Mouse (Mus musculus) ovary, postnatal 10 days (tissue): ENCODE data around the gene Flt1.

Experiments
- DNase-seq: peaks from one replicate; pipeline ENCODE4 v3.0.0; 2022; ENCODE audit warnings: low spot score

The Flt1 gene

GRCm38 (mm10) chr5:147551879-147552627 lies 173.8 kb downstream of the Flt1 start:
- no peak for DNase-seq

GRCm38 (mm10) chr5:147549016-147549755 lies 176.6 kb downstream of the Flt1 start:
- DNase-seq, result no peak

GRCm38 (mm10) chr5:147545731-147546241 lies 180.0 kb downstream of the Flt1 start:
- no peak for DNase-seq

- DNase-seq, result no peak
Measured at GRCm38 (mm10) chr5:147542291-147542690, 183.5 kb downstream of the Flt1 start.

- DNase-seq, result no peak
Measured at GRCm38 (mm10) chr5:147539815-147540214, 186.0 kb downstream of the Flt1 start.

- no peak for DNase-seq
Measured at GRCm38 (mm10) chr5:147539409-147539808, 186.4 kb downstream of the Flt1 start.

GRCm38 (mm10) chr5:147532031-147532430 lies 193.8 kb downstream of the Flt1 start:
- no peak for DNase-seq

- DNase-seq, result no peak
Measured at GRCm38 (mm10) chr5:147527788-147528187, 198.0 kb downstream of the Flt1 start.

GRCm38 (mm10) chr5:147527006-147527405 lies 198.8 kb downstream of the Flt1 start:
- DNase-seq, result no peak
